Comparison of ENCODE assay signal across 16 mouse cellular contexts in the genomic region with DNA sequence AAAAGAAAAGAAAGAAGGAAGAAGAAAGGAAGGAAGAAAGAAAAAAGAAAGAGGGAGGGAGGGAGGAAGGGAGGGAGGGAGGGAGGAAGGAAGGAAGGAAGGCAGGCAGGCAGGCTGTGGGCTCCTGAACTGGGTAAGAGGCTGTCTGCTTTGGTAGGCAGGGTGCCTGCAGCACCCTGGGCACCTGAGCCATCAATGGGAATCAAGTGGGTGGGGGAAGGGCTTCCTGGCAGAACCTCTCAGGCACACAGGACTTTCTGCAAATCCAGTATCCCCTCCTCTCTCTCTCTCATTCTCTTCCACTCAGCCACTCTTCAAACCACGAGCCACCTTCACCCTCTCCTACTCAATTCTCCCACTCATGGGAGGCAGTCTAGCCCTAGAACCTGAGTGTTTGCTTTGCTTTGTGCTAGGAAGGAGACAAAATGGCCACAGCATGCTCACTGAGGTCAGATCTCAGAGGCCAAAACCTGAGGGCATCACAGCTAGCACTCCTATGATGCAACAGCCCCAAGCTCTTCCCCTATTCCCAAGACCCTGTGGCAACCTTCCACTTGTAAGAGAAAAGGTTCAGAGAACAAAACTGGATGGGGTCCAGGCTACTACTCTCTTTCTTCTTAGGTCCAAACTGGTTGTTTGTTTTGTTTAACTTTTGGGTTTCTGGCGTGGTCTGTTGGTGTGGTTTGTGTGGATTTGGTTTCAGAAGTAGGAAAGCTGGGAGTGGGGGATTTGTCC. TPM values are rescaled to one million over a fixed set of nuclear protein-coding genes. Genes with fewer than 3 reads are reported as not detected.
DNase-seq lines count a peak whose midpoint lies in the region; ATAC-seq and TF ChIP-seq lines count a peak whose summit lies in the region.
"Had no signal": no experiment of that assay in that cellular context is flagged by ENCODE, and none has a peak within 500 bp of the region (broad histone marks: within the 10 kb centered on the region; RNA-seq: fewer than 3 reads in every experiment).

No protein-coding gene starts in this region.

- 37% methylated on average over 2 of the region's 2 CpGs for WGBS in liver, embryonic 12.5 days (ENCODE audit: insufficient replicate concordance)
- WGBS in heart, embryonic 11.5 days (ENCODE audit: insufficient replicate concordance): 49% methylated on average over 2 of the region's 2 CpGs

- no peak for ATAC-seq in liver, embryonic 12.5 days
- ATAC-seq in granulocyte monocyte progenitor cell, adult 5-6 weeks (replicated peaks; ENCODE audit: poor library complexity, severe bottlenecking): peak; percentile 56
- ATAC-seq in heart, embryonic 11.5 days (replicated peaks; ENCODE audit: insufficient number of reproducible peaks, low FRiP score, low TSS enrichment): no peak

- H3K36me3 ChIP-seq in liver, embryonic 12.5 days: no peaks in the 10 kb centered on the region
- no peaks in the 10 kb centered on the region for H3K36me3 ChIP-seq in heart, embryonic 11.5 days (ENCODE audit: control insufficient read depth, insufficient read depth, low read length)
- H3K36me3 ChIP-seq: limb, embryonic 12.5 days; midbrain, embryonic 12.5 days; neural tube, embryonic 13.5 days; stomach, embryonic 15.5 days had no signal

- no peak overlapping the region for H3K27ac ChIP-seq in liver, embryonic 12.5 days
- H3K27ac ChIP-seq in heart, embryonic 11.5 days (ENCODE audit: low read depth, low read length): no peak overlapping the region
- H3K27ac ChIP-seq in layer of hippocampus, adult 2 months: no peak overlapping the region
- H3K27ac ChIP-seq: limb, embryonic 12.5 days; midbrain, embryonic 12.5 days; neural tube, embryonic 13.5 days; stomach, embryonic 15.5 days had no signal

- no peak for TF ChIP-seq CTCF in layer of hippocampus, adult 2 months (conservative IDR thresholded peaks at IDR 0.05)

- no peak for DNase-seq in liver
- peak; percentile 87 for DNase-seq in lung, postnatal 25 days (ENCODE audit: low spot score)
- DNase-seq in spleen, postnatal 10 days (ENCODE audit: low spot score in 2 of 2): no peak
- DNase-seq in layer of hippocampus, adult 11-12 months (ENCODE audit: low spot score): no peak
- DNase-seq in layer of hippocampus, adult 2 months (ENCODE audit: low spot score in 2 of 2): no peak
- DNase-seq: adrenal gland, postnatal 25 days; cerebellum, adult 11 months; kidney, adult 18-20 months; right cerebral cortex, postnatal 14 days had no signal

- H3K9ac ChIP-seq in liver, embryonic 12.5 days: no peak overlapping the region
- no peak overlapping the region for H3K9ac ChIP-seq in heart, embryonic 11.5 days (ENCODE audit: low read depth, low read length)
- H3K9ac ChIP-seq: limb, embryonic 12.5 days; midbrain, embryonic 12.5 days; neural tube, embryonic 13.5 days; stomach, embryonic 15.5 days had no signal

- H3K4me2 ChIP-seq in liver, embryonic 12.5 days: peak overlapping the region; percentile 17; the same call in 1 of the 2 replicates
- H3K4me2 ChIP-seq in heart, embryonic 11.5 days: no peak overlapping the region
- H3K4me2 ChIP-seq: limb, embryonic 12.5 days; midbrain, embryonic 12.5 days; neural tube, embryonic 13.5 days; stomach, embryonic 15.5 days had no signal

- no peaks in the 10 kb centered on the region for H3K9me3 ChIP-seq in liver, embryonic 12.5 days (replicated peaks)
- H3K9me3 ChIP-seq in heart, embryonic 11.5 days (replicated peaks; ENCODE audit: control insufficient read depth, low read length): no peaks in the 10 kb centered on the region
- H3K9me3 ChIP-seq: limb, embryonic 12.5 days; midbrain, embryonic 12.5 days; neural tube, embryonic 13.5 days; stomach, embryonic 15.5 days had no signal

- no peak overlapping the region for H3K4me3 ChIP-seq in liver, embryonic 12.5 days
- no peak overlapping the region for H3K4me3 ChIP-seq in heart, embryonic 11.5 days (ENCODE audit: low read depth, low read length)
- H3K4me3 ChIP-seq in layer of hippocampus, adult 2 months: no peak overlapping the region
- H3K4me3 ChIP-seq: limb, embryonic 12.5 days; midbrain, embryonic 12.5 days; neural tube, embryonic 13.5 days; stomach, embryonic 15.5 days had no signal

- H3K27me3 ChIP-seq in liver, embryonic 12.5 days (replicated peaks): no peaks in the 10 kb centered on the region
- H3K27me3 ChIP-seq in heart, embryonic 11.5 days (ENCODE audit: control insufficient read depth, insufficient read depth, low read length): no peaks in the 10 kb centered on the region
- H3K27me3 ChIP-seq: limb, embryonic 12.5 days; midbrain, embryonic 12.5 days; neural tube, embryonic 13.5 days; stomach, embryonic 15.5 days had no signal

- peaks cover 12% of the 10 kb centered on the region; the same call in 1 of the 2 replicates for H3K4me1 ChIP-seq in liver, embryonic 12.5 days
- no peaks in the 10 kb centered on the region for H3K4me1 ChIP-seq in heart, embryonic 11.5 days (ENCODE audit: control insufficient read depth, insufficient read depth, low read length)
- H3K4me1 ChIP-seq: limb, embryonic 12.5 days; midbrain, embryonic 12.5 days; neural tube, embryonic 13.5 days had no signal

RNA-seq across cellular contexts. Expression of a gene that starts 9.6 kb away (rescaled TPM):
- polyA plus RNA-seq in liver, embryonic 12.5 days (2016; fragmentation: Nextera tagmentation; extraction: Ambion mirVana): 6.6 and 8.0 TPM in 2 replicates
- total RNA-seq in granulocyte monocyte progenitor cell, adult 5-6 weeks (2014; fragmentation: Nextera tagmentation): 11.2 and 20.4 TPM in 2 replicates
- 14.2 and 17.7 TPM in 2 replicates for total RNA-seq in granulocyte monocyte progenitor cell, adult 5-6 weeks (2017)
- 16.7 and 18.8 TPM in 2 replicates for polyA plus RNA-seq in heart, embryonic 11.5 days (2014; fragmentation: Nextera tagmentation; extraction: Ambion mirVana)
- total RNA-seq in layer of hippocampus, adult 2 months (2021): 10 to 100 TPM; 94.4 to 97.7 TPM

Comparison
In these comparisons a context has a peak if more than half of its experiments do, and no peak if none do; other contexts are left out.
1. RNA of a gene that starts 9.6 kb away (total RNA-seq): 94.4 to 97.7 TPM in layer of hippocampus, adult 2 months; 11.2 to 20.4 TPM in granulocyte monocyte progenitor cell, adult 5-6 weeks; every median in the first group is over 4 times any median in the second.